Comparison of ENCODE assay signal across 24 mouse cellular contexts in the genomic region with DNA sequence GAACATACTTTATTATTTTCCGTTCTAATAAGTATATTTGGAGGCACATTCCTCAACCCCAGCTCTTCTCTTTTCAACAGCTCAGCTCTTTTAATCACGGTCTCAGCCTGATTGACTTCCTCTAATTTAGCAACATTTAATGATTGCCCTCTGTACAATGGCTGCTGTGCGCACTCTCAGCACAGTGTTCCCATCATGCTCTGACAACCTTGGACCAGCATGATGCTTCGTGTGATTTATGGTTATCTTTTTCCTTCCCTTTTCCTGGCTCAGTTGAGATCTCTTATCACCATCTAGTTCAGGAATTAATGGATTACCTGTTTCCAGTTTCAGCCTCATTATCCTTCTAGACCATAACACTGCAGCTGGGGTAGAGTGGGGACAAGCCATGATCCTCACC.
"Had no signal": no experiment of that assay in that cellular context is flagged by ENCODE, and none has a peak within 500 bp of the region (broad histone marks: within the 10 kb centered on the region; RNA-seq: fewer than 3 reads in every experiment).

No protein-coding gene starts in this region.

- H3K9me3 ChIP-seq: heart, embryonic 15.5 days; hindbrain, embryonic 12.5 days; intestine, embryonic 15.5 days; limb, embryonic 10.5 days; limb, embryonic 12.5 days; liver, embryonic 13.5 days; liver, embryonic 15.5 days had no signal

- ATAC-seq: forebrain, embryonic 16.5 days; hindbrain, embryonic 16.5 days; inflammation-experienced regulatory T-cells, adult 6 months; intestine, embryonic 15.5 days; intestine, postnatal 0 days; liver, postnatal 0 days had no signal

- H3K36me3 ChIP-seq: heart, embryonic 13.5 days; heart, embryonic 15.5 days; hindbrain, embryonic 10.5 days; hindbrain, embryonic 12.5 days; intestine, embryonic 15.5 days; limb, embryonic 10.5 days; limb, embryonic 12.5 days; liver, embryonic 13.5 days; liver, embryonic 15.5 days had no signal

- H3K4me2 ChIP-seq: heart, embryonic 11.5 days; heart, embryonic 13.5 days; heart, embryonic 15.5 days; hindbrain, embryonic 12.5 days; hindbrain, embryonic 14.5 days; intestine, embryonic 15.5 days; limb, embryonic 12.5 days; liver, embryonic 11.5 days; liver, embryonic 13.5 days; liver, embryonic 15.5 days had no signal

- H3K27ac ChIP-seq: heart, embryonic 13.5 days; heart, embryonic 15.5 days; hindbrain, embryonic 10.5 days; hindbrain, embryonic 12.5 days; hindbrain, embryonic 14.5 days; intestine, embryonic 15.5 days; kidney, postnatal 0 days; layer of hippocampus, adult 2 months; left cerebral cortex, adult 2 months; limb, embryonic 10.5 days; limb, embryonic 12.5 days; liver, embryonic 13.5 days; liver, embryonic 15.5 days had no signal

- H3K4me3 ChIP-seq: heart, embryonic 13.5 days; heart, embryonic 15.5 days; hindbrain, embryonic 10.5 days; hindbrain, embryonic 12.5 days; intestine, embryonic 15.5 days; layer of hippocampus, adult 2 months; left cerebral cortex, adult 2 months; limb, embryonic 10.5 days; limb, embryonic 12.5 days; liver, embryonic 13.5 days; liver, embryonic 15.5 days had no signal

- H3K4me1 ChIP-seq: hindbrain, embryonic 10.5 days; hindbrain, embryonic 12.5 days; intestine, embryonic 15.5 days; liver, embryonic 13.5 days; liver, embryonic 15.5 days had no signal

- DNase-seq: gastrocnemius, postnatal 10 days; gastrocnemius, postnatal 25 days; heart, postnatal 4 days; liver; liver, embryonic 13.5 days; liver, postnatal 0 days had no signal

- H3K9ac ChIP-seq: heart, embryonic 13.5 days; heart, embryonic 15.5 days; hindbrain, embryonic 12.5 days; hindbrain, embryonic 14.5 days; intestine, embryonic 15.5 days; limb, embryonic 12.5 days; liver, embryonic 13.5 days; liver, embryonic 15.5 days; liver, postnatal 0 days had no signal

- H3K27me3 ChIP-seq: heart, embryonic 13.5 days; heart, embryonic 15.5 days; hindbrain, embryonic 12.5 days; intestine, embryonic 15.5 days; limb, embryonic 12.5 days; liver, embryonic 13.5 days; liver, embryonic 15.5 days had no signal
